ENCODE assay signal across 8 mouse cellular contexts in the genomic region with DNA sequence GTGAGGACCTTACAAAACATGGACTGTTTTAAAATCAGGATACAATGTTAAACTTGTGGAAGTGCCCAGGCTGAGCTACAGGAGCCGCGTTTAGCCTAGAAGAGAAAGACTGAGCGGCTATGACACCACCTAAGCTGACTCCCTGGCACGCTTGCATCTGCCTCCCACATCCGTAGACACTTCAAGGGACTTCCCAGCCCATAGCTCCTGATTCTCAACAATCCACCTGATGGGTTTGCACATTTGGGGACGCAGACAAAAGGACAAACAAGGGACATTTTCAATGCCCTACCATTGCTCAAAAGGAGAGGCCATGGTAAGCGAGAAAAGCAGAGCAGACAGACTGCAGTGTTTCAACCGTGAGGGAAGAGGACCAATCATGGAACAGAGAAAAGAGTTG. TPM values are rescaled to one million over a fixed set of nuclear protein-coding genes. Genes with fewer than 3 reads are reported as not detected.
DNase-seq lines count a peak whose midpoint lies in the region; ATAC-seq lines count a peak whose summit lies in the region.

No protein-coding gene starts in this region.

- no peaks in the 10 kb centered on the region for H3K27me3 ChIP-seq in heart, embryonic 14.5 days (ENCODE audit: control insufficient read depth, insufficient read depth, low read length)
- no peaks in the 10 kb centered on the region for H3K27me3 ChIP-seq in hindbrain, embryonic 11.5 days (ENCODE audit: control insufficient read depth, insufficient read depth, low read length)
- H3K27me3 ChIP-seq in midbrain, embryonic 11.5 days (ENCODE audit: control insufficient read depth, insufficient read depth, low read length) = no peaks in the 10 kb centered on the region

- peaks cover 16 to 41% of the 10 kb centered on the region in 2 experiments for H3K4me1 ChIP-seq in heart, embryonic 14.5 days (ENCODE audit: control insufficient read depth in 2 of 2, insufficient read depth in 2 of 2, low read length in 2 of 2)
- H3K4me1 ChIP-seq in hindbrain, embryonic 11.5 days (replicated peaks; ENCODE audit: control insufficient read depth, insufficient read depth, low read length) = peaks cover 6% of the 10 kb centered on the region; the same call in 1 of the 2 replicates
- peaks cover 18% of the 10 kb centered on the region for H3K4me1 ChIP-seq in midbrain, embryonic 11.5 days (ENCODE audit: control insufficient read depth, insufficient read depth, low read length)

- peak overlapping the region in 1 of 2 experiments; percentile 97; a peak in 3 of 4 replicates for H3K27ac ChIP-seq in heart, embryonic 14.5 days (replicated peaks in 1 of 2; ENCODE audit: control insufficient read depth in 1 of 2, insufficient read depth in 1 of 2, low read depth in 2 of 2, low read length in 2 of 2)
- H3K27ac ChIP-seq in hindbrain, embryonic 11.5 days (ENCODE audit: low read depth, low read length) = 0 out of 2 replicates have a peak overlapping the region, but pooled peaks have one; percentile 10
- no peak overlapping the region for H3K27ac ChIP-seq in midbrain, embryonic 11.5 days (ENCODE audit: low read depth, low read length)

- H3K9ac ChIP-seq in heart, embryonic 14.5 days (ENCODE audit: low read length) = peak overlapping the region; percentile 96
- H3K9ac ChIP-seq in hindbrain, embryonic 11.5 days (ENCODE audit: low read depth, low read length) = no peak overlapping the region
- H3K9ac ChIP-seq in midbrain, embryonic 11.5 days (ENCODE audit: low read length) = peak overlapping the region; percentile 99; the same call in 1 of the 2 replicates

- H3K4me3 ChIP-seq in heart, embryonic 14.5 days (ENCODE audit: control insufficient read depth in 1 of 2, insufficient read depth in 1 of 2, low read depth in 1 of 2, low read length in 2 of 2) = peak overlapping the region; percentile 21 to 92
- H3K4me3 ChIP-seq in hindbrain, embryonic 11.5 days (ENCODE audit: low read depth, low read length) = peak overlapping the region; percentile 83
- peak overlapping the region; percentile 87 for H3K4me3 ChIP-seq in midbrain, embryonic 11.5 days (ENCODE audit: low read depth, low read length)

- peaks cover 20% of the 10 kb centered on the region; the same call in 1 of the 2 replicates for H3K36me3 ChIP-seq in heart, embryonic 14.5 days (ENCODE audit: control insufficient read depth, insufficient read depth, low read length)
- peaks cover 18% of the 10 kb centered on the region for H3K36me3 ChIP-seq in hindbrain, embryonic 11.5 days (ENCODE audit: control insufficient read depth, insufficient read depth, low read length)
- peaks cover 27% of the 10 kb centered on the region for H3K36me3 ChIP-seq in midbrain, embryonic 11.5 days (ENCODE audit: control insufficient read depth, insufficient read depth, low read length)

- 54% methylated on average over 8 of the region's 8 CpGs for WGBS in heart, embryonic 14.5 days
- WGBS in hindbrain, embryonic 11.5 days = 72% methylated on average over 8 of the region's 8 CpGs
- WGBS in midbrain, embryonic 11.5 days = 75% methylated on average over 8 of the region's 8 CpGs

- DNase-seq in heart, adult 18-20 months = no peak
- DNase-seq in T-cell, adult 2 months (ENCODE audit: low spot score) = peak; percentile 22
- DNase-seq in hindbrain, embryonic 11.5 days (ENCODE audit: low spot score) = no peak
- no peak for DNase-seq in midbrain, embryonic 11.5 days (ENCODE audit: low spot score, missing footprints)
- no peak for DNase-seq in gastrocnemius, postnatal 4 days (ENCODE audit: low spot score in 2 of 2)
- no peak for DNase-seq in layer of hippocampus, postnatal 14 days (ENCODE audit: low spot score in 2 of 2)
- no peak for DNase-seq in gastrocnemius, postnatal 14 days

- intact Hi-C loops in gastrocnemius, postnatal 14 days (cut with DNase I; ENCODE audit: low total_unique reads) = no loop called here

- H3K4me2 ChIP-seq in heart, embryonic 14.5 days (ENCODE audit: low read length) = peak overlapping the region; percentile 80
- peak overlapping the region; percentile 80 for H3K4me2 ChIP-seq in hindbrain, embryonic 11.5 days (replicated peaks; ENCODE audit: low read depth, low read length)
- peak overlapping the region; percentile 78 for H3K4me2 ChIP-seq in midbrain, embryonic 11.5 days

- no peak for ATAC-seq in heart, embryonic 14.5 days (ENCODE audit: insufficient number of reproducible peaks, insufficient read depth, low FRiP score, low read depth)
- ATAC-seq in hindbrain, embryonic 11.5 days (ENCODE audit: low FRiP score) = no peak
- ATAC-seq in midbrain, embryonic 11.5 days (ENCODE audit: low FRiP score) = no peak

- no peaks in the 10 kb centered on the region for H3K9me3 ChIP-seq in heart, embryonic 14.5 days (ENCODE audit: control insufficient read depth, low read length)
- H3K9me3 ChIP-seq in hindbrain, embryonic 11.5 days (ENCODE audit: control insufficient read depth, low read length) = peaks cover 5% of the 10 kb centered on the region; the same call in 1 of the 2 replicates
- peaks cover 16% of the 10 kb centered on the region for H3K9me3 ChIP-seq in midbrain, embryonic 11.5 days (ENCODE audit: control insufficient read depth, low read length)

RNA-seq across cellular contexts. Expression of a gene that starts 3.1 kb away (rescaled TPM):
- 72.8 and 80.8 TPM in 2 replicates for polyA plus RNA-seq in heart, embryonic 14.5 days (2014; fragmentation: Nextera tagmentation; extraction: Ambion mirVana)
- total RNA-seq in heart, adult 18-20 months (2021) = 10 to 100 TPM in 1 of 2 experiments, 1 to 10 TPM in 1; 5.9 to 13.3 TPM
- 133 and 149 TPM in 2 replicates for polyA plus RNA-seq in hindbrain, embryonic 11.5 days (2014; fragmentation: Nextera tagmentation; extraction: Ambion mirVana)
- polyA plus RNA-seq in midbrain, embryonic 11.5 days (2014; fragmentation: Nextera tagmentation; extraction: Ambion mirVana) = 109 TPM in 2 replicates
- total RNA-seq in gastrocnemius, postnatal 4 days (2021) = 10 to 100 TPM; 19.6 to 23.8 TPM
- total RNA-seq in layer of hippocampus, postnatal 14 days (2021) = 10 to 100 TPM; 78.7 to 80.0 TPM
- total RNA-seq in gastrocnemius, postnatal 14 days (2021) = 1 to 10 TPM; 3.1 to 4.1 TPM

RNA-seq across cellular contexts. Expression of a gene that starts 59.9 kb away (rescaled TPM):
- 191 TPM in 2 replicates for polyA plus RNA-seq in heart, embryonic 14.5 days (2014; fragmentation: Nextera tagmentation; extraction: Ambion mirVana)
- 100 to 1,000 TPM; 194 to 206 TPM for total RNA-seq in heart, adult 18-20 months (2021)
- 209 and 224 TPM in 2 replicates for polyA plus RNA-seq in hindbrain, embryonic 11.5 days (2014; fragmentation: Nextera tagmentation; extraction: Ambion mirVana)
- polyA plus RNA-seq in midbrain, embryonic 11.5 days (2014; fragmentation: Nextera tagmentation; extraction: Ambion mirVana) = 211 and 237 TPM in 2 replicates
- 100 to 1,000 TPM in 1 of 2 experiments, 10 to 100 TPM in 1; 80.6 to 101 TPM for total RNA-seq in gastrocnemius, postnatal 4 days (2021)
- 10 to 100 TPM; 52.6 to 57.4 TPM for total RNA-seq in layer of hippocampus, postnatal 14 days (2021)
- 100 to 1,000 TPM in 1 of 2 experiments, 10 to 100 TPM in 1; 73.6 to 103 TPM for total RNA-seq in gastrocnemius, postnatal 14 days (2021)
